Mouse (Mus musculus): ENCODE data around the gene Lcat.
"Not testable (repeated sequence)": the region's sequence is repeated elsewhere in the genome, so short reads cannot be mapped to it uniquely, and the experiment has no call there.

Gene Lcat

DNA sequence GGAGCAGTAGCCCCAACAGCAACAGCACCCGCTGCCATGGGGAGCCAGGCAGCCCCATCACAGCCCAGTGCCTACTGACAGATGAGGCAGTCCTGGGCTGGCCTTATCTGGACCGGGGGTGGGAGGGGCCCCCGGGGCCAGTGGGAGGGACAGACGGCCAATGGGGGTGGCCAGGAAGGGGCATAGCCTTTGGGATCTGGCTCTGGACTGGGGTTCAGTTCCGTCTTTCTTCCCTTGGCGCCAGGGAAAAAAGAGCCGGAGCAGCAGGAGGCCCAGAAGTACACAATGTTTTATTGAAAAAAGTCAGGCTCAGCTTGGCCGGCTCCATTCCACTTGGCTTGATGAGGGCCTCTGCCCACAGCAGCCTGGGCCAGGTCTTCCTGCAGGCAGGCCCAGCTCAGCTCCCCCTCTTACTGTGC lies at the start of gene Lcat:
Gene Lcat (minus strand): TSS at position 62 of the 419 bp plus-strand sequence.
- no peak for DNase-seq (ENCODE audit: low spot score in 2 of 2)

DNA sequence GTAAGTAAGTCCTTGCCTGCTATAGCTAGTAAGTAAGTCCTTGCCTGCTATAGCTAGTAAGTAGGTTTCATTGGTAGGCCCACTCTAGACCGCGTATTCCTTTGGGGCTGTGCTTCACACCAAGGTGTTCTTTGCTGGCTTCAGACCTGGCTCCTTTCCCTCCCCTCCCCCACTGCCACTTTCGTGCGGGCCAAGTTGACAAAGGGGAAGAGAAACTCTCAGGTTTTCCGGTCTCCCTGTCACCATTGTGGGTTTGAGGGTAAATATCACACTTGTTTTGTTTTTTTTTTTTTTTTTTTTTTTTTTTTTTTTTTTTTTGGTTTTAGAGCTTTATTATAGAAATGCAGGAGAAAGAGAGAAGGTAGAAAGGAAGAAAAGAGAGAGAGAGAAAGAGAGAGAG lies 49.3 kb upstream of the Lcat start:
- no peak for DNase-seq (ENCODE audit: low spot score in 2 of 2)

DNA sequence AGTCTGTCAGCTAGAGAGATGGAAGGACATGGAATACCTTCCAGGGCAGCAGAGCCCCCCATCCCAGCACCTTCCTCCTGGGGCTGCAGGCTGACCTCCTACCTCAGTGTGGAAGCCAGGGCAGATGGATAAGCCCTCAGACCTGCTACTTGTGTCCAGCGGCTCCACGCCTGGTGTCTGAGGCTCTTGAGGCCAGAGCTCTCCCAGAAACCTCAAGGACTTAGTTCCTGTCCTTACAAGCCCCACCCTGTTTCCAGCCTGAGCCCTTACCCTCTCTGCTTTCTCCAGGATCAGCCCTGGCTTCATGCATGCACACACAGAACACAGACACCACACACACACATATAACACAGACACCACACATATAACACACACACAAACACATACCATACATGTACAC lies 48.4 kb upstream of the Lcat start:
- no peak for DNase-seq (ENCODE audit: low spot score in 2 of 2)

DNA sequence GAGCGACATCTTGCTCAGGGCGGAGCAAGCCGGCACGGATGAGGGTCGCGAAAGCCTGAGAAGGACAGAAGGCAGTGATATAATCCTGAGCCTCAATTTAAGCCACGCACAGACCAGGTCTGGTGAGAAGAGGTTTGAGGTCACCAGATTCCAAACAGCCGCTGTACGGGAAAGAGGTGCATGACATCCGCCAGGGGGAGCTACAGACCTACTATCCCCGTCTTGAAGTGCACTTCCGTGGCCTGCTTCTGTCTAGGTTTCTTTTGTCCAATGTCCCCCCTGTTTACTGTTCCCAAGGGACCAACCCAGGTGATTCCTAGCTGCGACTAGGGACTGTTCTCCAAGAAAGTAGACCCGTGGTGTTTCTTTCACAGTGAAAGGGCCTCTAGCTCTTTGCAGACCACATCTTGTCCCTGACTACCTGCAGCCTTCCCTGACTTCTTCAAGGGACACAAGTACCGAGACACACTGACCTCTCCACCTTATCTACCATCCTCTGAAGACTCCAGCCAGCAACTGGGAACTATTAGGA lies 47.7 kb upstream of the Lcat start, which contains the start of gene Dus2:
Gene Dus2 (plus strand): TSS at position 482 of the 532 bp plus-strand sequence.
- peak; percentile 40 to 53 for DNase-seq (ENCODE audit: low spot score in 2 of 2)

DNA sequence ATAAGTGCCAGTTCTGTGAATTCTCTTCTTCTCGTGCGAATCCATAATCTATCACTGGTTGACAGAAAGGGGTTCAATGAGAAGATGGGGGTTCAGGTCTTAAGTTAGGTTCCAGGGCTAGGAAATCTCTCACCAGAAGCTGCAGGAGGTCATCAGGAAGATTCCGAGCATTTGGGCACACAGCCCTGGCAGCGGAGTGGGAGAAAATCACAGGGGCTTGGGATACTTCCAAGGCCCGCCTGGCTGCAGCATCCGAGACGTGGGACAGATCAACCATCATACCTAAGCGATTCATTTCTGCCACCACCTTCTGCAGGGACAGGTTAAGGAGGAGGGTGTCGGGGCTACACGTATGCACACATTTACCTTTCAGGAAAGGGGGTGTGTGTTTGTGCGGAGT lies 45.4 kb upstream of the Lcat start:
- no peak for DNase-seq (ENCODE audit: low spot score in 2 of 2)

DNA sequence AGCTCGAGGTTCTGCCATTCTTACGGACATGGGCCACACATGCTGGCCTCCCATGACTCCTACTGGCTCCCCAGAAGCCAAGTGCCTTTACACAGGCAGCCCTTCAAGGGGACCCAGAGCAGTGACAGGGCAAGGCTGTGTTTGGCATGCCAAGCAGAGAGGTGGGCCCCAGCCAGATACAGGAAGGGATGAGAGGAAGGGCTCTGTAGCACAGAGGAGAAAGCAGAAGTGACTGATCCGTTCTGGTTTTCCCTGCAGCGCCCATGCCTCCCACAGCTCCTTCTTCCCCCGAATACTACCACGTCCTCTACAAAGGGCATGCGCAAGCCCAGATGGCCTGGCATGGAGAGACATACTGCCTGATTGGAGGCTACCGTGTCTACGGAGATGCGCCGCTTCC lies 40.2 kb upstream of the Lcat start:
- DNase-seq (ENCODE audit: low spot score in 2 of 2) = not testable (repeated sequence)

DNA sequence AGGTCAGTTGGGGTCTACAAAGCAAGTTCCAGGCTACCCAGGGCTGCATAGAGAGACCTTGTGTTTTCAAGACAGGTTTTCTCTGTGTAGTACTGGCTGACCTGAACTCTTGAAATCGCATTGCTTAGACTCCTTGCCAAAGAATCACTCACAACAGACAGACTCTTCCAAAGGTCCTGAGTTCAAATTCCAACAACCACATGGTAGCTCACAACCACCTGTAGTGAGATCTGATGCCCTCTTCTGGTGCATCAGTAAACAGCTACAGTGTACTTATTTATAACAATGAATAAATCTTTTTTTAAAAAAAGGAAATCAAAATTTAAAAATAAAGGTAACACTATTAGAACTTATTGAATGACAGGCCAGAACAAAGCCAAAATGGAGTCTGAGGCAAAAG lies 38.0 kb upstream of the Lcat start:
- DNase-seq (ENCODE audit: low spot score in 2 of 2) = no peak

DNA sequence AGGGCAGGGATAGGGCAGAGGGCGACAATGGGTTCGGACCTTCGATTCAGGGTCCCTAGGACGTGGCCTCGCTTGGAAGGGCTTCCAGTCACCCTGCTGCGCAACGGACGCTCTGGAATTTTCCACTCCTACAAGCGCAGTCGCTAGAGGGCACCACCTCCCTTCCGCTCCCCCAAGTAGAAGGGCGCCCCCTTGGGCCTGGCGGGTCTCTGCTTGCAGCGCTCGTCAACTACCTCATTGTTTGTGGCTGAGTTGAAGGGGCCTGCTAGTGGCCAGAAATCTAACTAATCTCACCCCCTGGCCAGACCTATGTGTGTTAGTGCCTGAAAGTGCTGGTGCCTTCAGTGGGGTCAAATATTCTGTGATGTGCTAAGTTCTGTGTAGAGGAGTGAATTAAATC lies 36.1 kb upstream of the Lcat start, which contains the start of gene Dpep3:
Gene Dpep3 (minus strand): TSS at position 105 of the 400 bp plus-strand sequence.
- no peak for DNase-seq (ENCODE audit: low spot score in 2 of 2)

DNA sequence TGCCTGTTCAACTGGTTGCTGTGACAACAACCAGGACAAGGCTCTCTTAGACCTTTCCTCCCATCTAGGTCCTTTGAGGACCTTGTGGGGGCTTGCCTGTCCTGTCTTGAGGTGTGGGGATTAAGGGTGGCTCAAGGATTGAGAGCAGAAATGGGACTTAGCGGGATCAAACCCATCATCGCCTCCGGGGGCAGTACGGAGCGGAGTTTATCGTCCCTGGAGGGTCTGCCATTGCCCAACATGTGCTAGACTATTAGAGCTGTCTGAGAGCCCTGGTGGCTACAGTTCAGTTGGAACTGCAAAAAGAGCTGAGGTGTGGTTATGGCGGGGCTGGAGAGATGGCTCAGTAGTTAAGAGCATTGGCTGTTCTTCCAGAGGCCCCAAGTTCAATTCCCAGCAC lies 32.2 kb upstream of the Lcat start:
- no peak for DNase-seq (ENCODE audit: low spot score in 2 of 2)

DNA sequence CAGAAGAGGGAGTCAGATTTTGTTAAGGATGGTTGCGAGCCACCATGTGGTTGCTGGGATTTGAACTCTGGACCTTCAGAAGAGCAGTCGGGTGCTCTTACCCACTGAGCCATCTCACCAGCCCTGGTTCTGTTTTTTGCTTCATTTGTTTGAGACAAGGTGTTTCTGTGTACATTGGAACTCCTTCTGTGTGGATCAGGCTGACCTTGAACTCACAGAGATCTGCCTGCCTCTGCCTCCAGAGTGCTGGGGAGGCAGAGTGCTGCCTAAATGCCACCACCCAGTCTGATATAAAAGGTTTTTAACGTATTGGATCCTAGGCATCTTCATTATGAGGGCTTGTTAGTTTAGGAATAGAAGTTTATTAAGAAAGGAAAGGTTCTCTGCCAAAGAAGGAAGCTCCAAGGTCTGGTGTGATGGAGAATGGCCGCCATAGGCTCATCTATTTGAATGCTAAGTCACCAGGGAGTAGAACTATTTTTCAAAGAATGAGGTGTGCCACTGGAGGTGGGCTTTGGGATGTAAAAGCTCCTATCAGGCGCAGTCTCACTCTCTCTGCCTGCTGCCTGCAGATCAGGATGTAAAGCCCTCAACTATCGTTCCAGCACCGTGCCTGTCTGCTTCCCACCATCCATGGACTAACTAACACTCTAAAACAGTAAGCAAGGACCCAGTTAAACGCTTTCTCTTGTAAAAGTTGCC lies 28.0 kb upstream of the Lcat start:
- DNase-seq (ENCODE audit: low spot score in 2 of 2) = no peak

DNA sequence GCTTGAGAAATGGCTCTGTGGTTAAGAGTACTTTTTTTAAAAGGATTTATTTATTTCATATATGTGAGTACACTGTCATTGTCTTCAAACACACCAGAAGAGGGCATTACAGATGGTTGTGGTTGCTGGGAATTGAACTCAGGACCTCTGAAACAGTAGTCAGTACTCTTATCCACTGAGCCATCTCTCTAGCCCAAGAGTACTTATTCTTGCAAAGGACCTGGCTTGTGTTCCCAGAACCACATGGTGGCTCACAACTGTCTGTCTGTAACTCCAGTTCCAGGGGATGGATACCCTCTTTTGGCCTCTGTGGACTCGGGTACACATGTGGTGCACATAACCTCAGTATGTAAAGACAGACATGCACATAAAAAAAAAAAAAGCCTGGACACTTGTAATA lies 26.2 kb upstream of the Lcat start:
- DNase-seq (ENCODE audit: low spot score in 2 of 2) = no peak

DNA sequence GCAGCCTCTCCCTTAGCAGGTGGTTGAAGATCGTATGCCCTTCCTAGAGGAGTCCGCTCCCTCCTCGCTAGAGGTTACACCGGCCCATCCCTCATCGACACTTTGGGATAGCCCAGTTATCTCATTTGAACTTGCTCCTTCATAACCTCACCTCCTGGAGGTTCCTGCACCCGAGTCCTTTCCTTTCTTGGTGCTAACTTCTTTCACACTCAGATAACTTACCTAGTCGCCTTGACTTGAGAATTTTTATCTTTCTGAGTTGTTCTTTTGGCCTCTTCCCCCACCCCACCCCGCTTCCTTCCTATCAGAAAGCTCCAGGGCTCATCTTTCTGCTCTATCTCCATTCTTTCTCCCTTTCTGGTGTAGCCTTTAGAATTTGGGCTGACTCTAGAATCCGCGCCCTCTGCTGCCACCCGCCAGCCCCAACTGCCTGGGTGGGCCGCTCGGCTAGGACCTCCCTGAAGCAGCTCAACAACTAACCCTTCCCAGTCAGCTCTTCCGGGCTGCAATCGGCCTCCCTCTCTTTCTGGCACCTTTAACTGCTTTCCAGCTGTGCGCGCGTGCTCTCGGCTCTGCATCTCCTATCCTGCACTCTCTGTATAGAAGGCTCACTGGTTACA lies 23.6 kb upstream of the Lcat start:
- no peak for DNase-seq (ENCODE audit: low spot score in 2 of 2)

DNA sequence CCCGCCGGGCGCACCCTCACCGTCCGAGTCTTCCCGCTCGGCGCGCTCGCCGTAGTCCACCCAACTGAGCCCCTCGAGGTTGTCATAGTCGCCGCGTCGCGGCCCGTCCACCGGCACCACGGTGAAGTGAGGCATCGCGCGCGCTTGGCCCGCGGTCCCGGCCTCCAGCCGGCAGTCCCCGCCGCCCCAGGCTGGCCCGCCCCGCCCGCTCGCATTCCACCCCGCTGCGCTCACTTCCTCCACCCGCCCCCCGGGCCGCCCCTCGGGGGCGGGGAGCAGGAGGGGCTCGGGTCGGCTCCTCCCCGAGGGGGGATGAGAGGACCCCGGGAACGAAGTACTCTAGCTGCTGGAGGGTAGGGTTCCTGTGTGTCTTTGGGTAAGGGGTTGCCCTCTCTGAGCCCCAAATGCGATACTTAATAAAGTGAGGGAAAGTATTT lies 22.7 kb upstream of the Lcat start, which contains the start of gene Slc12a4:
Gene Slc12a4 (minus strand): TSS at position 193 of the 437 bp plus-strand sequence.
- DNase-seq (ENCODE audit: low spot score in 2 of 2) = no peak

DNA sequence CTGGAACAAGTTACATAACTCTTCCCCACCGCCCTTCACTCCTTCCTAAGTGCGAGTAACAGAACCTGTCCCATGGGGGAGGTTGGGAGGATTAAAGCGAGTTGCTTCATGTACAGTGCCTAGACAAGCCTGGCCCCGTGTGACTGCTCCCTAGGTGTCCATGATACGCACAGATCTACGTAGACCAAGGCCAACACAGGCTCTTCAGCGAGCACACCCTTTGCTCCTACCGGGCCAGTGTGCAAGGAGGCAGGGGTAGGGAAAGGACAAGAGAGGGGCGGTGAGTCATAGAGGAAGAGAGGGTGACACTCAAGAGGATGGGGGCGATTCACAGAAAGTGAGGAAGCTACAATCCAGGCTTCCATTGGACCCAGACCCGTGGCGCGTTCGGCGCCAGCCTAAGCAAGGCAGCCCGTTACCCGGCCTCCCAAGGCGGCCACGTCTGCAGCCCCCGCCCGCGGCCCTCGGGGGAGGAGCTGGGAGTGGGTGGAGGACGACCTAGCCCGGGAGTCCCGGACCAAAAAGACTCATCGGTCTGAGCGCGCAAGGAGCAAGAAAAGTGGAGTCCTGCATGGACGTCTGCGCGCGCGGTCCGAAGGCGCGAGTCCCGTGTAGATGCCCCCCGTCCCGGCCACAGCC lies 22.2 kb upstream of the Lcat start:
- no peak for DNase-seq (ENCODE audit: low spot score in 2 of 2)

DNA sequence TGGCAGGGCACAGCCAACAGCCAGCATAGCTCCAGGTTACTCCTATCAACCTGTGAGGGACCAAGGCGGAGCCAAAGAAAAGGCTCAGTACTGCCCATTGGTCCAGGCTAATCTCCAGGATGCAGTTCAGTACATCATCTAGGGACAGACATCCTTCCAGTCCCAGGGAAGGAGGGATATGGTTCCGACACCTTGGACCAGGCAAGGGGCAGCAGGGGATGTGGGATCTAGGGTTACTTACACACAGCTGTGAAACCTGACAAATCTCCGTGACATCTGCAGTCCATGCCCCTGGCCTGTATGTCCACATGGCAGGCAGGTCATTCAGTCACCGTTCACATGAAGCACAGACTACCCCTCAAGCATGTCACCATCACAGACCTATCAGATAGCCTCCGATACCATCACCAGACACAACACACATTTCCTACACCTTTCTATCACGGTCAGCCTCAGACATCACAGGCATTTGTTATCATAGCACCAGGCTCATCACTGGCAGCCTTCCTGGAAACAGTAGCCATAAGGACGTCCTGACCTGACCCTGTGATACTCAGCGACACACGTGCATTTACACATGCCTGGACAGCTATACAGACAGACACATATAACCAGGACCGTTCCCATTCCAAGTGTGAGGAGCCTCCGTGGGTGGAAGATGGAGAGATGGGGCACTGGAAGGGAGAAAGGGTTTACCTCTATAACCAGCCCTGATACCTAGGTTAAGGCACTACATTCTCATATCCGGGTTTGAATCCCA lies 21.5 kb upstream of the Lcat start:
- DNase-seq (ENCODE audit: low spot score in 2 of 2) = no peak

DNA sequence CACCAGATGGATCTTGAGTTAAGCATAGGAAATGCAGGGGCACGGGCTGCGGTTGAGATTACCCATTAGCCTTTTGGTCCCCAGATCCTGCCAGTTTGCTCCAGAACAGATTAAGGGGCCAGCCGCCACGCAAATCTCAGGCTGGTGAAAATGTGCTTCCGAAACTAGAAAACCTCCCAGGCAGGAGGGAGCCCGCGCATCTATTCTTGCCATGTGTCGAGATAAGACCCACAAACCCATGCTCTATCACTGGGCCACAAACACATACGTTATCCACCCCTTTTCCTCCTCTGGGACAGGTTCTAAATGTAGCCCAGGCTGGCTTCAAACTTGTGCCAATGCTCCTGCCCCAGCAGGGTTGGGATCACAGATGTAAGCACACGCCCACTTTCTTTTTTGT lies 18.4 kb upstream of the Lcat start:
- DNase-seq (ENCODE audit: low spot score in 2 of 2) = no peak

DNA sequence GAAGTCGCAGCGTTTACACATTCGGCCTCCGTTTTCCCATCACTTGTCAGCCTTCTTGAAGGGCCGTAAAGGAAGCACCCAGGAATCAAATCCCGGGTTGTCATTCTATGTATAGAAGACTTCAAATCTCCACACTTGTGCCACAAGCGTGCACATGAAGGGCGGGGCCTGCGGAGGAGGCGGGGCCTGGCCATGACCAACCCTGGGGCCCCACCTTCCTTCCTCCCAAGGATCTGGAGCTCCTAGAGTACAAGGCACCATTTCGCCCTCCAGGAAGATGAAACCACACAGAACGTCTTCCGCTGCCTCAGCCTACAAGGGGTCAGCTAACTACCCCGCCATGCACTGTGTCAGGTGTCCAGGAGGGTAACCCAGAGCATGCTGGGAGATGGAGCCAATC lies 17.9 kb upstream of the Lcat start:
- no peak for DNase-seq (ENCODE audit: low spot score in 2 of 2)

DNA sequence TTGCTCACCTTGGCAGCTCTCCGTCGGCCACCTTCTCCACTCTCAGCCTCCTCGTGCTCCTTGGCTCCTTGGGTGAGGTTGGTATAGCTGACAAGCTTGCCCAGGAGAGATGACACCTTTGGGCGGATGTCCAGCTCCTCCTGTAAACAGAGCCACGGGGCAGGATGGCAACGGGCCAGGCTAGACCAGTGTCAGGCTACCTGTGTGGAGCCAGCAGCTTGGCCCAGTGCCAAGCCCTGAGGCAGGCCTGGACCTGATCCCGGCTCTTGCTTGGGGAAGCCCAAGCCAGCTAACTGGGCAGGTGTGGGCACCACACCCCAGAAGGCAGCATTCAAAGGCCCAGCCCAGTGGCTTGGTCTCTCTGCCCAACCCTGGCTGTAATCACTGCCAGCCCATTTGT lies 16.2 kb upstream of the Lcat start:
- no peak for DNase-seq (ENCODE audit: low spot score in 2 of 2)

DNA sequence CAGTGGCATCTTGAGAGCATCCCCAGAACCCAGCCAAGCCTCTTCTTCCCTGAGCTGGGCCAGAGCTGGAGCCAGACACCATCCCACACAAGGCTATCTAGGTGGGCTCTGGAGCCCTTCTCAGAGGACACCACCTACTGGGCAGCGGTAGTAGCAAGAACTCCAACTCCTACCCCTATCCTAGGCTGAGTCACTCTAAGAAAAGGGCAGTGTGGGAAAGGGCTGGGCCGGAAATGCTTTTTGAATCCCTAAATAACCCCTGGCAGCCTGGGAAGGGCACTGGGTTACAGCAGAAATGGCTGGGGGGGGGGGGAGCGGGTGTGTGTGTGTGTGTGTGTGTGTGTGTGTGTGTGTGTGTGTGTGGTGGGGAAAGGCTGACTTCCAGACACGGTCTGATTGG lies 14.6 kb upstream of the Lcat start:
- no peak for DNase-seq (ENCODE audit: low spot score in 2 of 2)

DNA sequence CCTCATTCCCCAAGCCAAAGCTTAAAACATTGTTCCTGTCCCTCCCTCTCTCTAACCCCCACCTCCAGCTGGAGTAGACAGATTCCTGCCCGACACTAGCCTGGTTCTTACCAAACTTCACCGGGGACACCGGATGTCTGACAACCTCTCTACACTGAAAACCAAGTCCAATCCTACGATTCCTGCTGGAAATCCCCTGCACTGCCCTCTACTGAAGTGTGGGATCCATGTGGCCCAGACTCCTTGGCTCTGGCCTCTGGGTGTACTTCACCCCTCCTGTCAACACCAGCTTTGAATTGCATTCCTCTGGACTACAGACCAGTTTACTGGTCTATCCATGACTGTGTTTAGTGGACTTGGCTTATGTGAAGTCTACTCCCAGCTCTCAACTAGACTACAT lies 13.4 kb upstream of the Lcat start:
- no peak for DNase-seq (ENCODE audit: low spot score in 2 of 2)

DNA sequence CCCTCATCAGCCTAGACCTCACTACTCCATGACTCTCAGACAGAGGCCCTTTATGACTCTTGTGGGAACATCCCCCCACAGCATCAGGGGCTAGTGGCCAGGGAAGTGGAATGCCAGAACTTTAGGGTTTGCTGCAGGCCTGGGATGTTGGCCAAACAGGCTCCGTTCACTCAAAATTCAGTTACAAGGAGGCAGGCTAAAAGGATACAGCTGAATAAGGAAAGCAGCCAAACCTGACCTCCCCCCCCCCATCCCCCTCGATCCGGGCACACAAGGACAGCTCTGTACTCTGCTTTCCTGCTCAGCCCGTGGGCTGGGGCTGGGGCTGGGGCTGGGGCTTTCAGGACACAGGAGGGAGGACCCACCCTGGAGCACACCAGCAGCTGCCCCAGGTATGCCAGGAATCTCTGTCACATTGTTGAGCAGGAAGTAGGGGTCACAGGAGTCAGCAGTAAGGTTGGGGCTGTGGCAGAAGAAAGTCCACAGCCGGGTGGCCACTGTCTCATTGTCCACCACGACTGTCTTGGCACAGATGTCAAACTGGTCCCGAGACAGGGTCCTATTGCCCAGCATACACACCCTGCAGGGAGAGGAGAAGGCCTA lies 8.0 kb upstream of the Lcat start:
- DNase-seq (ENCODE audit: low spot score in 2 of 2) = no peak

DNA sequence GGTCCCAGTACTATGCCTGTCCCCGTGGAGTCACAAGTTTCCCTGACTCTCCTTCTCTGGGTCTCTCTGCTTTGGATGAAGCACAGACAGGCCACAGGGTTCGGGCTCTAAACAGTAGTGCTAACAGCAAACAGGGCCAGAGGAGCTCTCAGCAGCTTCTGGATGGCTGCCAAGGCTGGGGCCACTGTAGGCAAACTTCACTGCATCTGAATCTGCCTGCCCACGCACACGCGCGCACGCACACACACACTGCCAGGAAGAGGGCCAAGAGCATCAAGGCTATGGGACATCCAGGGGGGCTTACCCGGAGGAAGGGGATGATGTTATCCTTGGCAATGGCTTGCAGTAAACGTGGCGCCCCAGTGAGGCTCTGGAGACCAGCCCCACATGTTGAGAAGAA lies 6.2 kb upstream of the Lcat start:
- peak in 1 of 2 experiments; percentile 36 for DNase-seq (ENCODE audit: low spot score in 2 of 2)
